Mouse (Mus musculus) layer of hippocampus, adult 11-12 months (tissue): ENCODE measurements around the gene Nipal4.

ENCODE experiments used
- DNase-seq: peaks from one replicate; pipeline ENCODE4 v3.0.0; 2022; ENCODE audit warnings: low spot score

Gene Nipal4

GRCm38 (mm10) chr11:46157462-46157861, 8.8 kb downstream of the Nipal4 start:
- no peak for DNase-seq

- no peak for DNase-seq
These were observed 9.4 kb downstream of the Nipal4 start for GRCm38 (mm10) chr11:46156945-46157344.

GRCm38 (mm10) chr11:46146619-46147018, 19.7 kb downstream of the Nipal4 start:
- no peak for DNase-seq

- DNase-seq = no peak
These were observed 21.0 kb downstream of the Nipal4 start for GRCm38 (mm10) chr11:46145163-46145875.

GRCm38 (mm10) chr11:46143342-46143741, 23.0 kb downstream of the Nipal4 start:
- no peak for DNase-seq

GRCm38 (mm10) chr11:46134899-46135298, 31.4 kb downstream of the Nipal4 start:
- DNase-seq = peak; percentile 18

- no peak for DNase-seq
These were observed 35.0 kb downstream of the Nipal4 start for GRCm38 (mm10) chr11:46131022-46131986.

GRCm38 (mm10) chr11:46128548-46128945, 37.8 kb downstream of the Nipal4 start:
- DNase-seq = peak; percentile 80

- no peak for DNase-seq
These were observed 38.4 kb downstream of the Nipal4 start for GRCm38 (mm10) chr11:46127621-46128547.

- no peak for DNase-seq
These were observed 39.4 kb downstream of the Nipal4 start for GRCm38 (mm10) chr11:46126827-46127410.

- no peak for DNase-seq
These were observed 40.0 kb downstream of the Nipal4 start for GRCm38 (mm10) chr11:46126317-46126716.

- no peak for DNase-seq
These were observed 40.5 kb downstream of the Nipal4 start for GRCm38 (mm10) chr11:46125835-46126229.

GRCm38 (mm10) chr11:46125093-46125834, 41.0 kb downstream of the Nipal4 start:
- no peak for DNase-seq

GRCm38 (mm10) chr11:46123328-46123866, 42.9 kb downstream of the Nipal4 start:
- DNase-seq = no peak

GRCm38 (mm10) chr11:46122875-46123274, 43.4 kb downstream of the Nipal4 start:
- DNase-seq = no peak

GRCm38 (mm10) chr11:46121666-46122065, 44.6 kb downstream of the Nipal4 start:
- no peak for DNase-seq

GRCm38 (mm10) chr11:46120084-46120483, 46.2 kb downstream of the Nipal4 start:
- DNase-seq = no peak

- no peak for DNase-seq
These were observed 46.7 kb downstream of the Nipal4 start for GRCm38 (mm10) chr11:46119624-46120023.

GRCm38 (mm10) chr11:46116510-46116909, 49.8 kb downstream of the Nipal4 start:
- DNase-seq = no peak

GRCm38 (mm10) chr11:46115411-46116173, 50.7 kb downstream of the Nipal4 start:
- no peak for DNase-seq
